Mouse (Mus musculus) thymus, adult 18-20 months (tissue): ENCODE data around the gene Fry.

Experiments
- DNase-seq, 2 experiments: peaks; one replicate each; pipeline ENCODE4 v3.0.0; 2022; ENCODE audit warnings: mixed read lengths in 2 of 2

Fry gene

DNA sequence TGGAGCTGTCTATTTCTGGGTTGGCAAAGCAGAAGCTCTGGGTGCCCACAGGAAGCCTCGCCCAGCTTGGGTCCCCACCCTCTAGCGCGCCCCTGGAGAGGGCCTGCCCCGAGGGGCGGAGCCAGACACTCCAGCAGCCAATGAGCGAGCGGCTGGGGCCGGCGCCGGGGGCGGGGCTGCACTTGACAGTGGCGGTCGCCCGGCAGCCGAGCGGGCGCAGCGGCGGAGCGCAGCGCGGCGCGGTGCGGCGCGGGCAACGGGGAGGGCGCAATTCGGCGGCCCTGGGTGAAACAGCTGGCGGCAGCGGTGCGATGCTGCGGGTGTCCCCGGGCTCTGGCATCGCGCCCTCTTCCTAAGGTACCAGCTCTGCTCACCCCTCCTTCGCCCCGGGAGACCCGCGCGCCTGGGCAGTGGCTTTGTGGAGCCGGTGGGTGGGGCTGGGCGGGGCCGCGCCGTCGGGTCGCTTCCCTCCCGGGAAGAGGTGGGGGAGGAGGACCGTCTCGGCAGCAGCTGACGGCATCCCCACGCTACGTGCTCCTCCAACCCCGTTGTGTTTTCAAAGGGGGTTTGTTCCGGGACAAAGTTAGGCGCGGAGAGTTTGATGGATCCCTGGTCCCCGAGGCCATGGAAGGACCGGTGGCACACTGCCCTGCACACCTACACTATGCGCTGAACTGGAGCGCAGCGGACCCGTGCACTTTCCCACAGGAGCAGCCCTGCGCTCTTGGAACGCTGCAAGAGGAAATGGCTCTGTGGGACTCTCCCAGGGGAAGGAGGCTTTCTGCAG lies at the start of gene Fry:
Gene Fry, plus strand, starts transcription at position 191 of the 787 bp plus-strand sequence.
- DNase-seq = peak; percentile 96 to 97

DNA sequence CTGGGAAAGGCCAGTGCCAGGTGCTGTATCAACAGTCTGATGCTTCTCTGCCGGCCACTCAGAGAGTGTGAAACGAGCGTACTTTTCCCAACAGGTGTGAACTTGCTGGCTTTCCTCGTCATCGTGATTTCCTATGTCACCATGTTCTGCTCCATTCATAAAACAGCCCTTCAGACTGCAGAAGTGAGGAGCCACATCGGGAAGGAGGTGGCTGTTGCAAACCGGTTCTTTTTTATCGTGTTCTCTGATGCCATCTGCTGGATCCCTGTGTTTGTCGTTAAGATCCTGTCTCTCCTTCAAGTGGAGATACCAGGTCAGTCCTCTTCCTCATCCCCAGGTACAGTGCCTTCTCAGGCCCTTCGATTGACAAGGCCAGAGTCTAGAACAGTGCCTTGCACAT lies 48.4 kb upstream of the Fry start:
- DNase-seq = no peak

DNA sequence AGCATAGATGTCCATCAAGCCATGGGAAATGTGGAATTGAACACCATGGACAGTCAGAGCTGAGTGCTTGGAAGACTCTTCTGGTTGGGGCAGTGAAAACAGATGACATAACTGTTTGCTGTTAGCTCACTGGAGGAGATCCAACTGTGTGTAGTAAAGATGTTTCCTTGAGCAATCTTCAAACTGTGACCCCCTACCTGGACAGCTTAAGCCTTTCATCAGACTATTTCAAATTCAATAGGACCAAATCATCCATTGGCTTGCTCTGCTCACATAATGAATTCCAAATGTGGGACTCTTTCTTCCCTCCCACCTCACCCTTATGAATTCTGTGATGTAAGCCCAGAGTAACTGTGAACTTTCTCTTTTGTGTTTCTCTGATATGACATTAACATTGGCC lies 46.7 kb upstream of the Fry start:
- no peak for DNase-seq

GRCm38 (mm10) chr5:150079866-150080797 lies 38.3 kb upstream of the Fry start:
- no peak for DNase-seq

GRCm38 (mm10) chr5:150082696-150083095 lies 35.7 kb upstream of the Fry start:
- no peak for DNase-seq

- no peak for DNase-seq
Measured at GRCm38 (mm10) chr5:150083190-150083589, 35.3 kb upstream of the Fry start.

- peak in 1 of 2 experiments; percentile 10 for DNase-seq
Measured at GRCm38 (mm10) chr5:150097620-150098019, 20.8 kb upstream of the Fry start.

GRCm38 (mm10) chr5:150098754-150099153 lies 19.7 kb upstream of the Fry start:
- DNase-seq = no peak

- no peak for DNase-seq
Measured at GRCm38 (mm10) chr5:150101789-150102188, 16.7 kb upstream of the Fry start.

DNA sequence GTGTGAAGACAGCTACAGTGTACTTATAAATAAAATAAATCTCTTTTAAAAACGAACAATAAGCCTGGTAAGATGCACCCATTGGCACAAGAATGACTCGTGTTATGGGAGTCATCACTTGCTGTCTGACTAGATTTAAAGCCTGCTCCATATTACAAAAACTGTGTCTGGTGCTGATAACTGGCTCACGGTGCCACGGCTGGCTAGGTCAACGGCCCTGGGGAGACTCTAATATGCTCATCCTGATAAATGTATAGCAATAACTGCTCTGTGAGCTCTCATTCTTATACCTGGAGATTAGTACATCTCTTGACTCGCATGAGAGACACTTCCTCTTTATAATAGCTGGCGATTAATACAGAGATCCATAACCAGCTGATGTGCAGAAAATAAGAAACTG lies 12.1 kb upstream of the Fry start:
- DNase-seq = no peak

- no peak for DNase-seq
Measured at GRCm38 (mm10) chr5:150111236-150111635, 7.2 kb upstream of the Fry start.

- DNase-seq = peak in 1 of 2 experiments; percentile 14
Measured at GRCm38 (mm10) chr5:150114007-150114406, 4.4 kb upstream of the Fry start.

DNA sequence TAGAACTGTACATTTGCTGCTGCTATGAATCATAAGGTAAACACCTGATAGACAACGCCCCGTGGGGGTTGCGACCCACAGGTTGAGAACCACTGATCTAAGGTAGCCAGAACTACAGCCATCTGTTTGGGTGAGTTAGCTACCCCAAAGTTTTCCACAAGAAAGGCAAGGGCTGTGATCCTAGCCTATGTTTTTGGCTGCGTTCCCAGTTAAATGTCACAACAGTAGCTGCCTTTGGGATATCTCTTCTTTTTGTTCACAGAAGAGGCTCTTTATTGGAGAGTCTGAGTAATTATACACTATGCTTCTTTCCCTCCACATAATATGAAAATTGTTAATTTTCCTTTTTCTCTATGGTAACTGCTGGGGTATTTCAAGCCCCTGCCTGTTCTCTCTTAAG lies 3.7 kb upstream of the Fry start:
- DNase-seq = no peak

DNA sequence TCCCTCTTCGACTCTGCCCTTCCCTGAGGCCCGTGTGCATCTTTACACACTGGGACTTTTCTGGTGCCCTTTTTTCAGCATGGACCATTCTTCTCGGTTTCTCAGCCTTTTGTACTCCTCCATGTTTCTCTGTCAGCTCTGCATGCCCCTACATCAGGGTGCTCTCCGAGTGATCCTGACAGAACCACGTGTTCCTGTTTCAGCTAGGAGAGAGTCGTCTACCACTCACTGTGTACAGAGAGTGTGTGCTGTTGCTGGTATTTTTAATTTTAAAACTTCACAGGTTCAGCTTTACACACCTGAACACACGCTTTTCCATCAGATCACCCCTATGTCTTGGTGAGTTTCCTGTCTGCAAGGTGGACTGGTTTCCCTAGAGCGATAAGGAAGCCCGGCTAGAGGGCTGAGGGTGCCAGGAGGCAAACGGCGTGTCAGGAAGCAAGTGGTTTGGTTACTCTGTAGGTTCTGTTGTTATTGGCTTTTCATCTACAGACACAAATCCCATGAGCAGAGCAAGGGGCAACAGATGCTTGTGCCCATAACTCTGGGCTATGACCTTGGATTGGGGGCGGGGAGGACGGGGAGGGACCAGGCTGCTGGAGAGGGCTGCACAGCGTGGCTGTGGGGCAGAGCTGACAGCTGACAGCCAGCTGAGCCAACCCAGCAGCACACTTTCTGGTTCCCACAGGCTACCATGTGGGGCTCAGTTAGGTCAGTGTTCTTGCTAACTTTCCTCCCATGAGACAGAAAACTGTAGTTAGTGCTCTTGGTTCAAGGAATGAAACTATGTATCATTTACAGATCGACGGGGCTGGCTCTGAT lies 3.0 kb upstream of the Fry start:
- no peak for DNase-seq

DNA sequence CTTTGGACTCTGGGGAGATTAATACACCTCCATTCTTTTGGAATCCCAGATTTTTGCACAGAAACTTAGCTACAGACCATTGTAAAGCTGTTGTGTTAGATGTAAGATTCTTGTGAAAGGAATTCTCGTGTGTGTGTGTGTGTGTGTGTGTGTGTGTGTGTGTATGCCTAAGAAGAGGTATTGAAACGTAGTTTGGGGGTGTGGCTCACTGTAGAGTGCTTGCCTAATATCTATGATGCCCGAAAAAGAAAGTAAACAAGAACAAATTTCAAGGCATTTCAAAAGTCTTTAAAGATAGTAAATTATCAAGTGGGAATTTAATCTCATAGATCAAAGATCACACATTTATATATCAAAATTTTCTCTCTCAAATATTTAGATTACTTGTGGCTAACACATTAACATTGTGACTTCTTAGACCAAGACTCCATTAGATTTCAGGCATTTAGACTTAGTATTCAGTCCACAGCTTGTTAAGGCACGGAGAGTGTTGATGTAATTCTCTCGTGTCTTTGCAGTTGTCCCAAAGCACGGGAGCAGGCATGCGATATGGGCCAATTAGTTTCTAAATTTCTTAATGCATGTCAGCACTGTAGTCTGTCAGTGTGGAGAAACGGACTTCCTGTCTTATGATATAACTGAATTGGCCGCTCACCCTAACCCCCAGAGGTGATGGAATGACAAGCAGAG lies 2.1 kb upstream of the Fry start:
- DNase-seq = no peak

- peak; percentile 7 to 22 for DNase-seq
Measured at GRCm38 (mm10) chr5:150116906-150117216, 1.6 kb upstream of the Fry start.

DNA sequence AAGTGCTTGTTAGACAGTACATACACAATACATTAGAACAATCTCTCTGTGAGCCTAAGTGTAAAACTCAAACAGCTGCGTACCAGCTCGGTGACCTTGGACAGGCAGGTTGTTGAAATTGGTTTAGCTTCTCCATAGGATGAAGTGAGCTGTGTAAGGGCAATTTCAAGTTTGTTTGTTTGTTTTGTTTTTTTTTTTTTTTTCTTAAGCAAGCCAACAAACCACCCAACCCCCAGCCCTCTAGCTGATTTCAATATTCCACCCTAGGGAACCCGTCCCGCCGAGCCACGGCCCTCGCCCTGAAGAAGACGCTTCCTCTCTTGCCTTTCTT lies 356 bp upstream of the Fry start:
- no peak for DNase-seq

GRCm38 (mm10) chr5:150120676-150121075 lies 2.2 kb downstream of the Fry start:
- no peak for DNase-seq

- no peak for DNase-seq
Measured at GRCm38 (mm10) chr5:150122095-150122494, 3.6 kb downstream of the Fry start.

DNA sequence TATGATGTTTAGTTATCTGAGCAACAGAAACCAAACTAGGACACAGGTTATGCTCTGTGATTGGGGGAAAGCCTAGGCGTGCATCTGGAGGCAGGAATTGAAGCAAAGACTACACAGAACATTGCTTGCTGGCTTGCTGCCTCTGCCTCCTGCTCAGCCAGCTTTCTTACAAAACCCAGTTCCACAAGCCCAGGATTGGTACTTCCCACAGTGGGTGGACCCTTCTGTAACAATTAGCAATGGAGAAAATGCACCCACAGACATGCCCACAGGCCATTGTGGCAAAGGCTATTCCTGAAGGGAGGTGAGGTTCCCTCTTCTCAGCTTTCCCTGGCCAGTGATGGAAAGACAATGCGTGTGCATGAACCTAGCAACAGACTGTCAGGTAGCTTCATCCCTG lies 4.1 kb downstream of the Fry start:
- no peak for DNase-seq

GRCm38 (mm10) chr5:150125920-150126319 lies 7.5 kb downstream of the Fry start:
- no peak for DNase-seq

DNA sequence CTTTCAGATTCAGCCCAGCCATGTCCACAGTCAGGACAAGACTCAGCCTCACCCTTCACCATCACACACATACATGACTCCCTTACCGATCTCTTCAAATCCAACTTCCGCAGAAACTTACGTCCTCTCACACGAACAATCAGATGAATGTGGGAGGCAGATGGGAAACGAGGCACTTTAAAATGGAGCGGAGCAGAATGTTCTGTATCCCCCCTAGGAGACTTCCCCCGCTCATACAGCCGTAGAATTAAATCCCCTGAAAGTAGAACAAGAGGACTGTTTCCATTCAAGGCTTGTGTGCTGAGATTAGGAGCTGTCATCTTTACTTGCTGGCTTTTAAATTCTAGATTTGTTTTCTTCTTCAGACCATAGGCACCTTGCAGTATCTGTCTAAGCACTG lies 10.0 kb downstream of the Fry start:
- no peak for DNase-seq

GRCm38 (mm10) chr5:150130144-150130543 lies 11.7 kb downstream of the Fry start:
- no peak for DNase-seq
